In genomic region chr15:93251553-93252250, GRCm38 (mm10) we compare ENCODE assay signal across 8 mouse cellular contexts. TPM values are rescaled to one million over a fixed set of nuclear protein-coding genes. Genes with fewer than 3 reads are reported as not detected.
A peak's percentile ranks its signal among the peaks of the same experiment; 100 is the strongest.
DNase-seq lines count a peak whose midpoint lies in the region; ATAC-seq and TF ChIP-seq lines count a peak whose summit lies in the region.

No protein-coding gene starts in this region.

- H3K27me3 ChIP-seq in heart, embryonic 11.5 days (ENCODE audit: control insufficient read depth, insufficient read depth, low read length): no peaks in the 10 kb centered on the region
- no peaks in the 10 kb centered on the region for H3K27me3 ChIP-seq in kidney, postnatal 0 days (ENCODE audit: insufficient read depth, low read length)
- no peaks in the 10 kb centered on the region for H3K27me3 ChIP-seq in neural tube, embryonic 11.5 days (ENCODE audit: control insufficient read depth, insufficient read depth, low read length)

- no peak overlapping the region for H3K27ac ChIP-seq in heart, embryonic 11.5 days (ENCODE audit: low read depth, low read length)
- H3K27ac ChIP-seq in kidney, postnatal 0 days: no peak overlapping the region
- no peak overlapping the region for H3K27ac ChIP-seq in neural tube, embryonic 11.5 days (ENCODE audit: low read depth, low read length)

- no peaks in the 10 kb centered on the region for H3K9me3 ChIP-seq in heart, embryonic 11.5 days (replicated peaks; ENCODE audit: control insufficient read depth, low read length)
- no peaks in the 10 kb centered on the region for H3K9me3 ChIP-seq in kidney, postnatal 0 days (replicated peaks; ENCODE audit: low read length)
- H3K9me3 ChIP-seq in neural tube, embryonic 11.5 days (ENCODE audit: control insufficient read depth, low read length): no peaks in the 10 kb centered on the region

- no peaks in the 10 kb centered on the region for H3K4me1 ChIP-seq in heart, embryonic 11.5 days (ENCODE audit: control insufficient read depth, insufficient read depth, low read length)
- no peaks in the 10 kb centered on the region for H3K4me1 ChIP-seq in kidney, postnatal 0 days (replicated peaks; ENCODE audit: insufficient read depth, low read length)
- H3K4me1 ChIP-seq in neural tube, embryonic 11.5 days (ENCODE audit: control insufficient read depth, insufficient read depth, low read length): no peaks in the 10 kb centered on the region

- H3K9ac ChIP-seq in heart, embryonic 11.5 days (ENCODE audit: low read depth, low read length): no peak overlapping the region
- H3K9ac ChIP-seq in kidney, postnatal 0 days (ENCODE audit: low read depth, low read length): no peak overlapping the region
- no peak overlapping the region for H3K9ac ChIP-seq in neural tube, embryonic 11.5 days (ENCODE audit: low read length)

- peak; percentile 47 to 56 for DNase-seq in heart, adult 18-20 months
- DNase-seq in B cell, adult 2 months: peak; percentile 17 to 20
- DNase-seq in brain, embryonic 14.5 days (ENCODE audit: low read depth): peak; percentile 52
- peak; percentile 74 for DNase-seq in kidney, postnatal 0 days (ENCODE audit: low spot score)
- peak; percentile 39 for DNase-seq in neural tube, embryonic 11.5 days (ENCODE audit: low spot score)
- no peak for DNase-seq in Muller cell, postnatal 12 days (ENCODE audit: inconsistent ontology term)

- H3K4me3 ChIP-seq in heart, embryonic 11.5 days (ENCODE audit: low read depth, low read length): no peak overlapping the region
- no peak overlapping the region for H3K4me3 ChIP-seq in kidney, postnatal 0 days (replicated peaks; ENCODE audit: low read depth, low read length)
- no peak overlapping the region for H3K4me3 ChIP-seq in neural tube, embryonic 11.5 days (ENCODE audit: low read depth, low read length)

- peak; percentile 38; the same call in 1 of the 2 replicates for TF ChIP-seq CTCF in brain, embryonic 14.5 days (IDR thresholded peaks at IDR 0.05; ENCODE audit: borderline replicate concordance, extremely low read depth, insufficient read depth, insufficient read length)
- peak; percentile 54; the same call in 1 of the 2 replicates for TF ChIP-seq CTCF in kidney, postnatal 0 days (IDR thresholded peaks at IDR 0.05; ENCODE audit: low read depth)

- TF ChIP-seq POLR2A in brain, embryonic 14.5 days (IDR thresholded peaks at IDR 0.05; ENCODE audit: borderline replicate concordance, extremely low read depth, insufficient read depth, insufficient read length, poor library complexity, severe bottlenecking): no peak

- 67% methylated on average over 13 of the region's 13 CpGs for WGBS in heart, embryonic 11.5 days (ENCODE audit: insufficient replicate concordance)
- WGBS in kidney, postnatal 0 days: 28% methylated on average over 13 of the region's 13 CpGs
- 48% methylated on average over 13 of the region's 13 CpGs for WGBS in neural tube, embryonic 11.5 days

- 0 out of 2 replicates have a peak, but pooled peaks cover 5% of the 10 kb centered on the region for H3K36me3 ChIP-seq in heart, embryonic 11.5 days (ENCODE audit: control insufficient read depth, insufficient read depth, low read length)
- H3K36me3 ChIP-seq in kidney, postnatal 0 days (ENCODE audit: insufficient read depth, low read length): peaks cover 18% of the 10 kb centered on the region
- H3K36me3 ChIP-seq in neural tube, embryonic 11.5 days (ENCODE audit: control insufficient read depth, insufficient read depth, low read length): no peaks in the 10 kb centered on the region

- no peak for ATAC-seq in heart, embryonic 11.5 days (replicated peaks; ENCODE audit: insufficient number of reproducible peaks, low FRiP score, low TSS enrichment)
- 0 out of 2 replicates have a peak, but pooled peaks have one; percentile 43 for ATAC-seq in kidney, postnatal 0 days (replicated peaks; ENCODE audit: low FRiP score, low read depth)
- ATAC-seq in neural tube, embryonic 11.5 days (ENCODE audit: insufficient read depth, low FRiP score, low TSS enrichment): no peak
- ATAC-seq in erythroblast, adult 5-6 weeks (replicated peaks; ENCODE audit: low FRiP score, poor library complexity, severe bottlenecking): no peak

- H3K4me2 ChIP-seq in heart, embryonic 11.5 days: no peak overlapping the region
- H3K4me2 ChIP-seq in kidney, postnatal 0 days (ENCODE audit: low read length): peak overlapping the region; percentile 11; the same call in 1 of the 2 replicates
- H3K4me2 ChIP-seq in neural tube, embryonic 11.5 days (ENCODE audit: low read depth): no peak overlapping the region

RNA-seq across cellular contexts. Expression of gene Gxylt1, which starts 23.3 kb away (rescaled TPM):
- 10 to 100 TPM; 10.5 to 11.4 TPM for total RNA-seq in heart, adult 18-20 months (2021)
- 12.0 and 14.1 TPM in 2 replicates for polyA plus RNA-seq in heart, embryonic 11.5 days (2014; fragmentation: Nextera tagmentation; extraction: Ambion mirVana)
- polyA plus RNA-seq in brain, embryonic 14.5 days (2012; rRNA removed): 6.8 and 11.1 TPM in 2 replicates
- 6.7 and 8.3 TPM in 2 replicates for polyA plus RNA-seq in kidney, postnatal 0 days (2015; fragmentation: Nextera tagmentation; extraction: Ambion mirVana)
- 14.4 and 15.5 TPM in 2 replicates for polyA plus RNA-seq in neural tube, embryonic 11.5 days (2014; fragmentation: Nextera tagmentation; extraction: Ambion mirVana)
- total RNA-seq in erythroblast, adult 5-6 weeks (2015; ENCODE audit: low replicate concordance): 6.9 and 9.2 TPM in 2 replicates
- total RNA-seq in erythroblast, adult 5-6 weeks (2017; ENCODE audit: low replicate concordance): 8.4 and 11.0 TPM in 2 replicates
